21 mouse cellular contexts compared by ENCODE assay signal in the genomic region with DNA sequence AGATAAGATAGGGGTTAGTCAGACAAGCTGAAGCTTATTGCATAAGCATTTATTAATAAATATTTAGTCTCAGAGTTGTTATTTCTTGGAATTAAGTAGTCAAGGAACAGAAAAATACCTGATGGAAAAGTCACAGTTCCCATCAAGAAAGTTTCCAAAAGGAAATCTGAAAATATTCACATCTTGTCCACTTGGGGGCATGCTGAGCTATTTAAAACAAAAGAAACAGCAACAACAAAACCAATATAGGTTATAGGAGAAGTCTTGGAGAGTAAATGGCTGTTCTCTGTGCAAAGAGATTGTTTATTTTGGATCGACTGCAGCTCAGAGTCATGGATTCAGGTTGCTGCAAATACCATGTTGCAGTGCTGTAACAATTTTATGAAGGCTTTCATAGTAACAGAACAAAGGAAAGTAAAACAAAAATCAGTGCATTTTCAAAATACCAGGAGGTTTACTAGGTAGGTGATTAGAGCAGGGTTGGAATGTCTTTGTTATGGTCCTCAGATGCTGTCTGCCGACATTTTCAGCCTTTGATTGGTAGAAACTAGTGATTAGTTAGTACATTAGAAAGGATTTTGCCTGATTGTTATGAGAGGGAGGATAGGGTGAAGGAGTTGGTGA. TPM values are rescaled to one million over a fixed set of nuclear protein-coding genes. Genes with fewer than 3 reads are reported as not detected.
DNase-seq lines count a peak whose midpoint lies in the region; ATAC-seq and TF ChIP-seq lines count a peak whose summit lies in the region.
"Had no signal": no experiment of that assay in that cellular context is flagged by ENCODE, and none has a peak within 500 bp of the region (broad histone marks: within the 10 kb centered on the region; RNA-seq: fewer than 3 reads in every experiment).

No protein-coding gene starts in this region.

- no peak overlapping the region for H3K4me2 ChIP-seq in midbrain, postnatal 0 days (ENCODE audit: low read depth, low read length, poor library complexity, severe bottlenecking)
- H3K4me2 ChIP-seq: forebrain, embryonic 12.5 days; heart, embryonic 13.5 days; hindbrain, embryonic 15.5 days; liver, embryonic 15.5 days had no signal

- no peaks in the 10 kb centered on the region for H3K36me3 ChIP-seq in midbrain, postnatal 0 days (ENCODE audit: insufficient read depth, low read length)
- H3K36me3 ChIP-seq: forebrain, embryonic 12.5 days; heart, embryonic 13.5 days; hindbrain, embryonic 15.5 days; liver, embryonic 15.5 days had no signal

- intact Hi-C loops in left cerebral cortex, adult 2 months (cut with DNase I), result no loop called here
- intact Hi-C loops in left cerebral cortex, postnatal 4 days (cut with DNase I), result no loop called here

- H3K4me3 ChIP-seq in left cerebral cortex, adult 2 months, result no peak overlapping the region
- H3K4me3 ChIP-seq in midbrain, postnatal 0 days (ENCODE audit: low read depth, low read length), result no peak overlapping the region
- H3K4me3 ChIP-seq: forebrain, embryonic 12.5 days; heart, embryonic 13.5 days; hindbrain, embryonic 15.5 days; liver, embryonic 15.5 days had no signal

- no peaks in the 10 kb centered on the region for H3K9me3 ChIP-seq in midbrain, postnatal 0 days (ENCODE audit: low read length)
- H3K9me3 ChIP-seq: forebrain, embryonic 12.5 days; heart, embryonic 13.5 days; hindbrain, embryonic 15.5 days; liver, embryonic 15.5 days had no signal

- peak; percentile 28 for DNase-seq in embryo, embryonic 10.5 days (ENCODE audit: low spot score)
- DNase-seq in embryo, embryonic 10 days (ENCODE audit: low spot score), result no peak
- no peak for DNase-seq in left cerebral cortex, adult 2 months (ENCODE audit: extremely low spot score in 1 of 2, low spot score in 2 of 2)
- no peak for DNase-seq in left cerebral cortex, postnatal 4 days
- DNase-seq in NIH3T3 (ENCODE audit: low read depth), result peak; percentile 3
- DNase-seq in midbrain, postnatal 0 days (ENCODE audit: low spot score), result peak; percentile 52
- DNase-seq in urinary bladder, postnatal 10 days (ENCODE audit: low spot score), result no peak
- no peak for DNase-seq in urinary bladder, adult 2 months (ENCODE audit: low spot score)
- DNase-seq: adrenal gland, adult 8-10 months; gastrocnemius, postnatal 10 days; layer of hippocampus, adult 9-11 months; thymus, postnatal 4 days had no signal

- no peak overlapping the region for H3K27ac ChIP-seq in left cerebral cortex, adult 2 months
- H3K27ac ChIP-seq in midbrain, postnatal 0 days (ENCODE audit: low read depth, low read length), result no peak overlapping the region
- H3K27ac ChIP-seq: forebrain, embryonic 12.5 days; heart, embryonic 13.5 days; hindbrain, embryonic 15.5 days; liver, embryonic 15.5 days had no signal

- no peaks in the 10 kb centered on the region for H3K4me1 ChIP-seq in midbrain, postnatal 0 days (ENCODE audit: insufficient read depth, low read length)
- H3K4me1 ChIP-seq: forebrain, embryonic 12.5 days; heart, embryonic 13.5 days; hindbrain, embryonic 15.5 days; liver, embryonic 15.5 days had no signal

- no peak overlapping the region for H3K9ac ChIP-seq in midbrain, postnatal 0 days (replicated peaks; ENCODE audit: low read length, poor library complexity, severe bottlenecking)
- H3K9ac ChIP-seq: forebrain, embryonic 12.5 days; heart, embryonic 13.5 days; hindbrain, embryonic 15.5 days; liver, embryonic 15.5 days had no signal

- H3K27me3 ChIP-seq in midbrain, postnatal 0 days (ENCODE audit: insufficient read depth, low read length), result no peaks in the 10 kb centered on the region
- H3K27me3 ChIP-seq: forebrain, embryonic 12.5 days; heart, embryonic 13.5 days; hindbrain, embryonic 15.5 days; liver, embryonic 15.5 days had no signal

- 47% methylated on average over 2 of the region's 2 CpGs for WGBS in midbrain, postnatal 0 days

- peak; percentile 53 for TF ChIP-seq CTCF in left cerebral cortex, adult 2 months (IDR thresholded peaks at IDR 0.05)
- TF ChIP-seq CTCF in midbrain, postnatal 0 days (IDR thresholded peaks at IDR 0.05), result peak; percentile 66

- no peak for ATAC-seq in midbrain, postnatal 0 days (ENCODE audit: low FRiP score)

RNA-seq across cellular contexts. Expression of gene Olfr881, which starts 7.1 kb away (rescaled TPM):
- under 1 TPM; 0.26 to 0.34 TPM for total RNA-seq in left cerebral cortex, adult 2 months (2021)
- total RNA-seq in left cerebral cortex, postnatal 4 days (2021), result not detected
- not detected in 2 replicates for total RNA-seq in midbrain, postnatal 0 days (2014; rRNA removed)
- polyA plus RNA-seq in midbrain, postnatal 0 days (2015; fragmentation: Nextera tagmentation; extraction: Ambion mirVana), result not detected in 2 replicates
- not detected in 2 replicates for polyA plus RNA-seq in urinary bladder, adult 2 months (2012; rRNA removed)
- total RNA-seq: adrenal gland, adult 8-10 months; gastrocnemius, postnatal 10 days; megakaryocyte progenitor cell, adult 5-6 weeks had no signal
- polyA plus RNA-seq: forebrain, embryonic 12.5 days; heart, embryonic 13.5 days; hindbrain, embryonic 15.5 days; kidney, embryonic 16.5 days; liver, embryonic 15.5 days; stomach, embryonic 16.5 days had no signal

RNA-seq across cellular contexts. Expression of gene Olfr883, which starts 26.9 kb away (rescaled TPM):
- total RNA-seq in left cerebral cortex, adult 2 months (2021), result not detected
- total RNA-seq in left cerebral cortex, postnatal 4 days (2021), result not detected
- not detected in 2 replicates for total RNA-seq in midbrain, postnatal 0 days (2014; rRNA removed)
- polyA plus RNA-seq in midbrain, postnatal 0 days (2015; fragmentation: Nextera tagmentation; extraction: Ambion mirVana), result not detected in 2 replicates
- not detected in 2 replicates for polyA plus RNA-seq in urinary bladder, adult 2 months (2012; rRNA removed)
- total RNA-seq: adrenal gland, adult 8-10 months; gastrocnemius, postnatal 10 days; left cerebral cortex, postnatal 36 days; megakaryocyte progenitor cell, adult 5-6 weeks had no signal
- polyA plus RNA-seq: cortical plate, adult 2 months; forebrain, embryonic 12.5 days; heart, embryonic 13.5 days; hindbrain, embryonic 15.5 days; kidney, embryonic 16.5 days; liver, embryonic 15.5 days; stomach, embryonic 16.5 days had no signal

RNA-seq across cellular contexts. Expression of gene Olfr884, which starts 47.7 kb away (rescaled TPM):
- total RNA-seq in left cerebral cortex, adult 2 months (2021), result not detected
- total RNA-seq in left cerebral cortex, postnatal 4 days (2021), result not detected
- not detected in 2 replicates for total RNA-seq in midbrain, postnatal 0 days (2014; rRNA removed)
- polyA plus RNA-seq in midbrain, postnatal 0 days (2015; fragmentation: Nextera tagmentation; extraction: Ambion mirVana), result not detected in 2 replicates
- polyA plus RNA-seq in urinary bladder, adult 2 months (2012; rRNA removed), result not detected in 2 replicates
- total RNA-seq: adrenal gland, adult 8-10 months; gastrocnemius, postnatal 10 days; left cerebral cortex, postnatal 36 days; megakaryocyte progenitor cell, adult 5-6 weeks had no signal
- polyA plus RNA-seq: cortical plate, adult 2 months; forebrain, embryonic 12.5 days; heart, embryonic 13.5 days; hindbrain, embryonic 15.5 days; kidney, embryonic 16.5 days; liver, embryonic 15.5 days; stomach, embryonic 16.5 days had no signal

Comparison
In these comparisons a context has a peak if more than half of its experiments do, and no peak if none do; other contexts are left out.
1. DNase-seq: peak in embryo, embryonic 10.5 days (single experiment), NIH3T3 (single experiment) and midbrain, postnatal 0 days (single experiment); none in embryo, embryonic 10 days (single experiment), left cerebral cortex, adult 2 months (0 of 2), left cerebral cortex, postnatal 4 days (single experiment), urinary bladder, postnatal 10 days (single experiment) and urinary bladder, adult 2 months (single experiment).